Mouse (Mus musculus): ENCODE measurements at regions not wholly inside any gene's neighbourhood (a gene's known extent, or its start where the extent isn't known, plus 50 kb on each side); places are given as distances from the start of the nearest gene placed in this dataset.

- DNase-seq (ENCODE audit: low spot score) = no peak
Measured at GRCm38 (mm10) chr9:115547625-115548325, 237.6 kb upstream of the Stt3b start.

- DNase-seq (ENCODE audit: low spot score) = no peak
Measured at GRCm38 (mm10) chr9:115548722-115549349, 238.6 kb upstream of the Stt3b start.

- no peak for DNase-seq (ENCODE audit: low spot score)
Measured at GRCm38 (mm10) chr9:115551080-115551479, 240.9 kb upstream of the Stt3b start.

GRCm38 (mm10) chr9:115551501-115551900, 241.3 kb upstream of the Stt3b start:
- no peak for DNase-seq (ENCODE audit: low spot score)

GRCm38 (mm10) chr9:115558131-115558530, 247.9 kb upstream of the Stt3b start:
- no peak for DNase-seq (ENCODE audit: low spot score)

GRCm38 (mm10) chr9:115559521-115559920, 249.3 kb upstream of the Stt3b start:
- DNase-seq (ENCODE audit: low spot score) = no peak

- DNase-seq (ENCODE audit: low spot score) = no peak
Measured at GRCm38 (mm10) chr9:115561207-115561606, 251.0 kb upstream of the Stt3b start.

- no peak for DNase-seq (ENCODE audit: low spot score)
Measured at GRCm38 (mm10) chr9:115562783-115563182, 252.6 kb upstream of the Stt3b start.

- no peak for DNase-seq (ENCODE audit: low spot score)
Measured at GRCm38 (mm10) chr9:115564366-115564765, 254.1 kb upstream of the Stt3b start.

GRCm38 (mm10) chr9:115568693-115569334, 258.6 kb upstream of the Stt3b start:
- no peak for DNase-seq (ENCODE audit: low spot score)

GRCm38 (mm10) chr9:115570998-115571397, 260.8 kb upstream of the Stt3b start:
- no peak for DNase-seq (ENCODE audit: low spot score)

- DNase-seq (ENCODE audit: low spot score) = no peak
Measured at GRCm38 (mm10) chr9:115581116-115581515, 270.9 kb upstream of the Stt3b start.

- no peak for DNase-seq (ENCODE audit: low spot score)
Measured at GRCm38 (mm10) chr9:115583548-115583947, 273.3 kb upstream of the Stt3b start.

- DNase-seq (ENCODE audit: low spot score) = no peak
Measured at GRCm38 (mm10) chr9:115584874-115585273, 274.7 kb upstream of the Stt3b start.

GRCm38 (mm10) chr9:115592466-115592865, 282.2 kb upstream of the Stt3b start:
- DNase-seq (ENCODE audit: low spot score) = no peak

- no peak for DNase-seq (ENCODE audit: low spot score)
Measured at GRCm38 (mm10) chr9:115600228-115600627, 290.0 kb upstream of the Stt3b start.

- no peak for DNase-seq (ENCODE audit: low spot score)
Measured at GRCm38 (mm10) chr9:115600826-115601225, 290.6 kb upstream of the Stt3b start.

- DNase-seq (ENCODE audit: low spot score) = no peak
Measured at GRCm38 (mm10) chr9:115602772-115603171, 292.6 kb upstream of the Stt3b start.

GRCm38 (mm10) chr9:115604450-115604849, 294.2 kb upstream of the Stt3b start:
- DNase-seq (ENCODE audit: low spot score) = no peak

GRCm38 (mm10) chr9:115604968-115605682, 294.9 kb upstream of the Stt3b start:
- no peak for DNase-seq (ENCODE audit: low spot score)

- no peak for DNase-seq (ENCODE audit: low spot score)
Measured at GRCm38 (mm10) chr9:115607961-115608360, 297.7 kb upstream of the Stt3b start.

- no peak for DNase-seq (ENCODE audit: low spot score)
Measured at GRCm38 (mm10) chr9:115608377-115608776, 298.2 kb upstream of the Stt3b start.
